Mouse (Mus musculus) frontal cortex, adult 2 months (tissue): ENCODE results near the gene Mmel1. TPM values are rescaled to one million over a fixed set of nuclear protein-coding genes. Genes with fewer than 3 reads are reported as not detected.

Experiments
- DNase-seq, 2 experiments: peaks; one replicate each; pipeline ENCODE4 v3.0.0; 2022; ENCODE audit warnings: low spot score in 1 of 2; ENCODE audit errors: extremely low spot score in 1 of 2
- polyA plus RNA-seq: library from polyadenylated mRNA; depleted of rRNA; stranded (reverse); fragments of >200 nt; gene quantifications from 2 replicates; pipeline ENCODE4 v1.2.3, GENCODE M21; 2012; rRNA removed

Mmel1 gene
- polyA plus RNA-seq = 0.38 and 0.52 TPM in 2 replicates

DNA sequence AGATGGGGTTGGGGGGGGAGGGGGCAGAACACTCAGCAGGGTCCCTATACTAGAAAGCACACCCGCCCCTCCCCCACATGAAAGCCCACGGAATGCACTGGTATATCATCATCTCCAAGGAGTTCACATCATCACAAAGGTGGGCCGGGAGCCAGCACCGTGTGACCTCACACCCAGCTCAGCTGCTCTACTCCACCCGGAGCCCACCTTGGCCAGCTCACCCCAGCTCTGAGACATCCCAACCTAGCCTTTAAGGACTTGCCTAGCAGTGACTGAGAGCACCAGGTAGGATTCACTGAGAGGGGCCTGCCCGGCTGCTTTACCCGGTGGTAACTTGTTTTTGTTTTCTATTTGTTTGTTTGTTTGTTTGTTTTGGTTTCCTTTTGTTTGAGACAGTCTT lies at the start of gene Mmel1:
Mmel1 (plus strand) TSS at position 146 of the 400 bp plus-strand sequence.
- no peak for DNase-seq

DNA sequence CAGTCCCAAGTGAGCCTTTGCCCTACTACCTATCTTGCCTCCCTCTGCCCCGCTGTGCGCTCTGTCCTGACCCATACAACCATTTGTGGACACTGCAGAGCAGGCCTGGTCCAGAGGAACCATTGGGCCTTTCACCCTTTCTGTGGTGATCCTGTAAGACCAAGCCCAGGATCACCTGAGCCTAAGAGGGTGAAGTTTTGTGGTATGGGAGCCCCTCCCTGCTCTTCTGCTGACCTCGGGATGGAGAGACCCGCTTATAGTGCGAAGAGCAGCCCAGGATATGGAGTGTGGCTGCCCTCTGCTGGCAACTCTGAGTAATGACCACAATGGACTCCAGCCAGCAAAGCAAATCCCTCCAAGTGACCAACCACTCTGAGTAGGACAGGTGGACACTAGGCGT lies 43.7 kb upstream of the Mmel1 start:
- peak in 1 of 2 experiments; percentile 60 for DNase-seq

DNA sequence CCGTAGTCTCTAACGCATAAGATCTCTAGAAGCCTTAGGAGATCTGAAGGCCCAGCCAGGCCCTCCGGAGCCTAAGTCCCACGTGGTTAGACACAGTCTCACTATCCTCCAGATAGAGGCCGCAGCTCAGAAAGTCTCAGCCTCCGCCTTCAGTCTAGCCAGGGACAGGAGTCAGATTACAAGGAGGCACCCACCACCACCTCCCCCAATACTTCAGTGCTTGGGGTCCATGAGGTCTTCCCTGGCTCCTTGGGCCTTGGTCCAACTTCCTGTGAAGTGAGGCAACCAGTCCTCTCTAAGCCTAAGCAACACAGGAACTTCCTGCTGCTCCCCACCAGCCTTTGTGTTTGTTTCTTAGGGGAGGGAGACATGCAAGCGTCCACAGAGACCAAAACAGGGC lies 43.2 kb upstream of the Mmel1 start:
- no peak for DNase-seq

DNA sequence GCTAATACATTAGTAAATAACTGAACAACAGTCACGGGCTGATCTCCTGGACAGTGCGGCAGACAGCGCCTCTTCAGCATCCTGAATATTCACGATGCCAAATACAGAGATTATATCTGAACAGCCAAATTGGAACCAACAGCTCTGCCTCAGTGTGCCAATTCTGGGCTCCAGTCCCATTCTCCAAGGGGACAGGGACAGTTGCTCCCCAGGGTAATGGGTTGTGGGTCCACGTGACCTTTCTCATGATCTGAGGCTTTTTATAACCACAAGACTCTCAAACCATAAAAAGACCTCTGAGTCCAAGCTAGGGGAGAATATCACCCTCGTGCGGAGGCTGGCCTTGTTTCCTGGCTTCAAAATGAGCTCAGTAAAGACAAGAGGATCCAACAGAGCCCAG lies 42.2 kb upstream of the Mmel1 start:
- peak in 1 of 2 experiments; percentile 7 for DNase-seq

DNA sequence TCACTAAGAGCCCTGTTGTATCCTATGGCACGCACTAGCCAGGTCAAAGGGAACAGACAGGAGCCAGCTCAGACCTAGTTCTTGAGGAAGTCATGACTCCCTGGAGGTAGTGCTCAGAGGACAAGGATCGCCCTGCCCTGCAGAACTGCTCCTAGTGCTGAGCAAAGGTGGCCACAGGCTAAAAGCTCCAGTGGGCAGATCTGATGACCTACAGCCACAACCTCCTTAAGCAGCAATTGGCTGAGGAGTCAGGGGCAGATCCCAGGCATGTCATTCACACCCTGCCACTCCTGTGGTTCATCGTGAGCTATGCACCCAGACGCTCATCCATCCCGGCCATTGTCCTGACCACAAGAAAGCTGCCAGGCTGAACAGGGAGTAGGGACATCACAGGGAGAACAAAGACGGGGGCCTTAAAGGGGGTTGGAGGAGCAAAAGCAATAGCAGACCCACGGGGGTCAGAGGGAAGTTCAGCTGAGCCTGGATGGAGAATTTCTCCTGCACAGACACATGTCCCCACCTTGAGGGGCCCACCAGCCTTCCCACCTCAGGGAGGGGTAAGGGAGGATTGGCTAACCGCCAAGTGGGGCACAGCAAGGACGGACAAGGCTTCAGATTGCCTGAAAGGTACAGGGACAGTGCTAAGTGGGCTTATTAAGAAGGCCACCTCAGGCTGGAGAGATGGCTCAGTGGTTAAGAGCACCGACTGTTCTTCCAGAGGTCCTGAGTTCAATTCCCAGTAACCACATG lies 41.3 kb upstream of the Mmel1 start:
- no peak for DNase-seq

DNA sequence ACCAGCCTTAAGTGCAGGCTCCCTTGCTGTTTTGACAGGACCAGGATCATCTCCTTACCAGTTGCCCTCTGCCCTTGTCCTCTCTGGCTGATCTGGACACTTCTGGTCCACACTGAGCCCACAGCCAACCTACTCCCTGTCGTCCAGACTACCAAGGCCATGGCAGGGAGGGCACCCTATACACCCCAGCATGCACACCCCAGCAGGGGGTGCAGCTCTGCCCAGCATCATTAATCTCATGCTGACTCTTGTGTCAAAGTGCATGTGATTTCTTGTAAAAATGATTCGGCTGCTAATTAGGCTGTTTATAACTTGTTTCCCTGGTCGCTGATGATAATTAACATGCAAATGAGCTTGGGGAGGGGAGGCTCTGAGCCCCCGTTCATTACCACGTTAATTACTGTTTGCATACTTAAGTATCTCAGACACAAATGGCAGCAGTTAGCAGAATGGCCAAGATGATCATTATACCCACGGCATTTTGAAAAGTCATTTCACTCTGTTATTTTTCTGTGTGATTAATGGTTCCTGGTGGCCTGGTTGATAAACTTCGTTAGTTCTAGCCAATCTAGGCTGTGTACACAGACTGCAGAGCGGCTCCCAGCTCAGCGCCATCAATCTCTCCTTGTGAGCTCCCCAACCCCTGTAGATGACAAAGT lies 37.3 kb upstream of the Mmel1 start:
- DNase-seq = no peak

DNA sequence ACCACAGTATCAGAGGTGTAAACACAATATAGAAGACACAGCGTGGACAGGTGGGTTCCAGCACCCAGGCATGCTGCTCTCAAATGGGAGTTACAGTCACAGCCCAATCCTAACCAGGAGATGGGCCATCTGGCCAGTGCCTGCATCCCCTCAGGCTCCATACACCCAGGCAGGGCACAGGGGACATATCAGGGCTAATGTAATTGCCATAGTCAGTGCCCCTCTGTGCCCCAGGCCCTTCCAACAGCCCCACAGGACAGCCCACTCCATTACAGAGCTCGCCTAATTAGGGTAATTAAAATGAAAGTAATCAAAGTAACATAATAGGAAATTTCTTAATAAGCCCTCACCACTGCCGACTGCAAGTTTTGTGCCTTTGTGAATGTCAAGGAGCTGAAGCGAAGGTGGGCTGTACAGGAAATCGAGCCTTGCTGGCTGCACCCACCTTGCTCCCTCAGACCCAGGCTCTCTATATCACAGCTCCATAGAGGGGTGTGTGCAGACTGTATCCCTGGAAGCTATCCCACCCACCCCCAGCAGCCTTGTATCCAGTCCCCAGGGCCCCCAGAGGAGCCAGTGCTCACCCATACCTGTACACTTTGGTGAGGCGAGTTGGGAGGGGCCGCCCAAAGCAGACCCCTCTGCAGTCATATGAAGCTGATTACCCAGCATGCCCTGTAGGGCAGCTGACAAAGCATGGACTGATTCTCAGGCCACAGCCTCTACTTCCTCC lies 33.0 kb upstream of the Mmel1 start:
- no peak for DNase-seq

DNA sequence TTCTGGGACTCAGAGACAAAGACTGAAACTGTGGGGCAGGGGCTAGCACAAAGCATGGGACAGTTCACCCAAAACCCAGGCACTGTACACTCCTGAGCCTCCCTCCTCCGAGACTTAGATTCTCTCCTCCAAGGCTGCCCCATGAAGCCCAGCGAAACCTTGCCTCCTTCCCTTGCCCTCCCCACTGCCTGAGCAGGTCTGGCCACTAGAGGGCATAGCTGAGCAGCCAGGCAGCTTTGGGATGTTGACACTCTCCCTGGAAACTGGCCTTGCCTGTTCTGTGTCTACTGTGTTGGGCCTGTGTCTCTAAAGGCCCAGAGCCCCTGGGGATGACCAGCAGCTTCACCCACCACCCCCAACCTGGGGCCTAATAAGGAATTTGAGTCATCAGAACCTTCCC lies 32.2 kb upstream of the Mmel1 start, which contains the start of gene Ttc34:
Ttc34 (plus strand) TSS at position 290 of the 400 bp plus-strand sequence.
- peak in 1 of 2 experiments; percentile 65 for DNase-seq

DNA sequence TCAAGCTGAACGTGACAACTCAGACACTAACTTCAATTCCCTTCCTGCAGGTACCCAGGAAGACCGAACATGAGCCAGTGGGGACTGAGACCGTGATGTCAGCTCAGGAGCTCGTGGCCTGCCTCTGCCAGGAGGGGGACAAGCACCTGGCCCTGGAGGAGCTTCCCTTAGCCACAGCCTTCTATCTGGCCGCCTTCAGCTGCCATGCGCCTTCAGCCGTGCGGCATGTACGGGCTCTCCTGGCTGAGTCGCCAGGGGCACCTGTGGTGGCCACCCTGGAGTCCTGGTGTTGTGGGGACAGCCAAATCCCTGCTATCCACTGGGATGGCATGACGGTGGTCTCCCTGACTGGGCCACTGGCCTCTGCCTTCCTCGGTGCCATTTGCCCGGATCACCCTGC lies 30.6 kb upstream of the Mmel1 start:
- DNase-seq = no peak

DNA sequence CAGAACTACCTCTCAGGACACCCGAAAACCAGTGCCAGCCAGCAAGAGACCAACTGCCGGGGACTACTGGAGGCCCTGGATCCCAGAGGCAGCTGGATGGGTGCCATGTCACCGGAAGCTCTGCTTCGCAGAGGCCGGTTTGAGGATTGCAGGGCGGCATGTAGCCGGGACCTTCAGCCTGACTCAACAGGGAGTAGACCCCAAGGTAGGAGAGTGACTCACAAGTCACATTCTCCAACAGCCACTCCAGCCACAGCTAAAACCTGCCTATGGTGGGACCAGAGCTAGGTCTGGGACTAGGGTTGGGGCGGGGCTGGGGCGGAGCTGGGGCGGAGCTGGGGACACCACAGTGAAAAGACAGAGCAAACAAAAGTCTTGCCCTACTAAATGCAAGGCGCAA lies 30.0 kb upstream of the Mmel1 start:
- no peak for DNase-seq

DNA sequence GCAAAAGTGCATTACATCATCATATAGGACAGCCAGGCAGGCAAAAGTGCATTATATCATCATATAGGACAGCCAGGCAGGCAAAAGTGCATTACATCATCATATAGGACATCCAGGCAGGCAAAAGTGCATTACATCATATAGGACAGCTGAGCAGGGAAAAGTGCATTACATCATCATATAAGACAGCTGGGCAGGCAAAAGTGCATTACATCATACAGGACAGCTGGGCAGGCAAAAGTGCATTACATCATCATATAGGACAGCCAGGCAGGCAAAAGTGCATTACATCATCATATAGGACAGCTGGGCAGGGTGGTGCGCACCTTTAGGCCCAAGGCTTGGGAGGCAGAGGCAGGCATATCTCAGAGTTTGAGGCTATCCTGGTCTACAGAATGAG lies 16.7 kb upstream of the Mmel1 start:
- no peak for DNase-seq

DNA sequence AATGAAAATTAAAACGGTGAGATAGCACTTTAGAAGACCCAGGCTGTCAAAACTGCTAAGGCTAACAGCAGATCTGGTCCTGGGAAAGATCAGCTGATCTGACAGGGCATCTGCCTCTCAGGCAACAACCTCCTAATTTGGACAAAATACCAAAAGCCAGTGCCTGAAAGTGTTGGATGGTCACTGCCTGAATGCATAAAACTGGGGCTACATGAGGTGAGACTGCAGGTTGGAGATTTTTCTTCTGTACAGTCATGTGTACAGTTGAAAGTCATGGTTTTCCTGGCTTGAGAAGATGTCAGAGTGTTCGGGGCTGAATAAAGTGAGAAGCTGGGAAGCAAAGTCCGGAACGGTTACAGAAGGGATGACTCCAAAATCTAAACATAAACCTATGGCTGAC lies 15.5 kb upstream of the Mmel1 start:
- no peak for DNase-seq

DNA sequence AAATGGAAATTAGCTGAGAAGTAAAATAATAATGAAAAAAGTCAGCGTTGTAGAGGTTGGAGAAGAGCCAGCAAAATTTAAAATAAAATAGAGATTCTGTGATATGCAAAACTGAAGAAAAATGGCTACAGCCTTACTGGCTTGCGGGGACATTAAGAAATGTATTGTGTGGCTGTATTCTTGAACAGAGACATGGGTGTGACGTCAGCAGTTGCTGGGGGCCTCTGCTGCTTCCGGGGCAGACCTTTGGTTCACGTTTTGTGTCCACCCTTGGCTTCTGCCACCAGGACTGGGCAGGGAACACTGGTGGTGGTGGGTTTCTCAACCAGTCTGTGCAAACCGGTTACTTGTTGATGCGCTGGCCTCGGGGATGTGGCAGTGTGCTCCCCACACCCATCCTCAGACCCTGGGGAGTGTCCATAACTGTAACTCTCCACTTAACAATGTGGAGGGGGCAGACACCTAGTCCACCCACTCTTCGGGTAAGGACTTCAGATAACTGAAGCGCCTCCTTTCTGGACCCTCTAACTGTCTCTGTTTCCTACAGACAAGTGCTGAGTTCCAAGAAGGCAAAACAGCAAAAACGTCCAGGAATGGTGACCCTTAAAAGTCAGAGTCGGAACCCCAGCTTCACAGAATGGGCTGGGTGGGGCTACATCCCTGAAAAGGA lies 14.6 kb upstream of the Mmel1 start:
- no peak for DNase-seq

DNA sequence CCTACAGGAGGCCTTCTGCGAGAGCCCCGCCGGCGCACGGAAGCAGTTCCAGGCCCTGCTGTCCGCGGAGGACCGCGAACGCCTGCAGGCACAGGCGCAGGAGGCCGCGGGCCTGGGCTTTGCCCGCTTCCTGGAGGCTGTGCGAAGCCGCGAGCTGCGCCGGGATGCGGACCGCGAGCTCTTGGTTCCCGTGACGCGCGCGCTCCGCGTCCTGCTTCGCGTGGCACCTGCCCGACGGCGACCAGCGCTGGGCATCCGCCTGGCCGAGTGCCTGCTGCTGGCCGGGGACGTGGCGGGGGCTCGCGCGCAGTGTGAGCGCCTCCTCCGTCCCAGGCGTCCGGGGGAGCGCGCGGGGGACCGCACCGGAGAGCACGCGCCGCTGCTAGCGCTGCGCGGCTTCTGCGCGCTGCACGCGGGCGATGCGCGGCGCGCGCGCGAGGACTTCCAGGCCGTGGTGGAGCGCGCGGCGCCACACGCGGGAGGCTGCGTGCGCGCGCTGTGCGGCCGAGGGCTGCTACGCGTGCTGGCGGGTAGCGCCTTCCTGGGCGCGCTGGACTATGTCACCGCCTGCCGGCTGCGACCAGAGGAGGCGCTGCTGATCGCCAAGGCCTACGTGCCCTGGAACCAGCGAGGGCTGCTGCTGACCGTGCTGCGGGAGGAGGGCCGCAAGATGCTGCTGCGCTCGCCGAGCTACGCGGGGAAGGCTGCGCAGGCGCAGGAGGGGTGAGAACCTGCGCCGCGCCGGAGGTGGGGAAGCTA lies 13.5 kb upstream of the Mmel1 start:
- peak; percentile 85 to 94 for DNase-seq

DNA sequence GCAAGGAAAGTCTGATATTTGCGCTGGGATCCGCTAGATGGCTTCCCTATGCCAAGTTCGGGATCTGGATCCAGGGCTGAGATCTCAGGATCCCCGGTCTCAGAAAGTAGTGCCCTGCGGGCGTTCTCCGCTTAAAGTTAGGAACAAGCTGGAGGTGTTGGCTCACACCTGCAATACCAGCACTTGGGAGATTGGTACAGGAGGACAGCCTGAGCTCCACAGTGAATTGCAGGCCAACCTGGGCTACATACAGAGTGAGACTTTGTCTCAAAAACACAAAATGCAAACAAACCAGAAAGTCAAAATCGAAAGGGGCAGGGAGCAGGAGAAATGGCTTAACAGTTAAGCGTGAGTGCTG lies 12.9 kb upstream of the Mmel1 start:
- no peak for DNase-seq

DNA sequence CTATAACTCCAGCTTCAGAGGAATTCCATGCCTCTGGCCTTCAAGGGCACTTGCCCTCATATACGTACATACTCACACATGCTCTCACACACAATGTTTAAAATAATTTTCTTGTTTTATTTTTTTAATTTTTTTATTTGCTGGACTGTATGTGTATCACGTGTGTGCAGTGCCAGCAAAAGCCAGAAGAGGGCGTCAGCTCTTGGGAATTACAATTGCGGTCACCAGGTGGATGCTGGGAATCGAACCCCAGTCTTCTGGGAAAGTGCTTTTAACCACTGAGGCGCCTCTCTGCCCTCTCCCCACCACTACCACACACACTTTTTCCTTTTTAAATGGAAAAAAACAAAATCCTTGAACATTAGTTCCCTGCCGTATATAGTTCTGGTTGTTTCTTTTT lies 12.5 kb upstream of the Mmel1 start:
- DNase-seq = no peak

DNA sequence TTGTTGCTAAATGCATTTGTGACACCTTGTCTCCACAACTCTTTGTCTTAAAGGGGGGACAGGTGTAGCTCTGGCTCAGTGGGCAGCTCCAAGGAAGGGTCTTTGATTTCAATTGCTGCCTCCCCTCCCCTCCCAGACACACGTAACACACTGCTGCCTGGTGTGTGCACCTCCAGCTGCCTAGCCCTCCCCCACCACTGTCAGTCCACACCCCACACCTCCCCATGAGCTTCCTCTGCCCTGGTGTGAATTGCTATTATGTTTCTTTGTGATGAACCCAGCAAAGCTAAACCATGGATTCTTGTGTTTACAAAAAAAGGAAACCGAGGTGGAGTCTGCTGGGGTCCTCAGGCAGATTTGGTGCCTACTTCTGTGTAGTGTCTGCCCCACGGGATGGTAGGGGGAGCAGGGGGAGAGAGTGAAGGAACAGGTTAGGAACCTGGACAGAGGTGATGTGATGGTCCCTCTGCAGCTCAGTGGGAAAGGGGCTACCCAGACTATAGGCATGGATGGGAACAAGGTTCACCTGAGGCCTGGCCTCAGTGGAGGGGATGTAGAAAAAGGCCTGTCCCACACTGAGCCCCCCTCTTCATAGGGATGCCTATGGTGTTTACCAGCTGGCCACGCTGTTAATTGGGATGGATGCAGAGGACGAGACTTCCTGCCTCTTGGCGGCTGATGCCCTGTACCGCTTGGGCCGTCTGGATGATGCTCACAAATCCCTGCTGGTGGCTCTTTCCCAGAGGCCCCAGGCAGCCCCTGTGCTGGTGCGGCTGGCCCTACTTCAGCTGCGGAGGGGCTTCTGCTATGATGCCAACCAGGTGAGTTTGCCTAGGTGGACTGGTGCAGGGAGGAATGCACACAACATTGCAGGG lies 11.8 kb upstream of the Mmel1 start:
- DNase-seq = no peak

DNA sequence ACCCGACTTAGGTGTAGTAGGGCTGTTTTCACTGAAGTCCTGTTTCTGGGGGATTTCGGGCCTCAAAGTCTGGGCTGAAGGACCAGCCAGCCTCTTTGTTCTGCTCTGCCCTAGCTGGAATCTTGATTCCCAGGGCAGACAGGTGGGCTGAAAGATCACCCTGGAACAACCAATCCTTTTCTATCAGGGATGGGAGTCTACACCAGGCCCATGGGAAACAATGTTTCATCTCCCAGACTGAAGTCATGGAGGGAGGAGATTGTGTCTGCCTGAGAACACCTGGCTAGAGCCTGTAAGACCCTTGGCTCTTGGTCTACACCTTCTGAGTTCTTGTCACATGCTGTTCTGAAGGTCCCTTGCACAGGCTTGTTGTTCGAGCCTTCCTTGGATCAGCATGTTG lies 10.8 kb upstream of the Mmel1 start:
- no peak for DNase-seq

DNA sequence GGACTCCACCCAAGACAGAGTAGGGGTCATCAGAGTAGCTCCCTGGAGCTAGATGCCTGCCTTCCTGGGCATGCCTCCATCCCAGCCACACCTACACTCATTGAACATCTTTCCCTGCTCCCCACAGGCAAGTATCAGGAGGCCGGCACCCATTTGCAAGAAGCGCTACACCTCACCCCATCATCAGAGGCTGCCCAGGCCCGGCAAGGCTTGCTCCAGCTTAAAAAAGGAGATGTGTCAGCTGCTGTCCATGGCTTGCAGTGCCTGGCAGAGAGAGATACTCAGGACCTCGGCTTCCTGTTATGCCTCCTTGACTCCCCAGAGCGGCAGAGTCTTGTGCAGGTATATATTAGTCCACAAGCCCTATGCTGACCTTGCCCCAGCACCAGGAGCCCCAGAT lies 7.4 kb upstream of the Mmel1 start:
- DNase-seq = no peak
